In the genomic region with DNA sequence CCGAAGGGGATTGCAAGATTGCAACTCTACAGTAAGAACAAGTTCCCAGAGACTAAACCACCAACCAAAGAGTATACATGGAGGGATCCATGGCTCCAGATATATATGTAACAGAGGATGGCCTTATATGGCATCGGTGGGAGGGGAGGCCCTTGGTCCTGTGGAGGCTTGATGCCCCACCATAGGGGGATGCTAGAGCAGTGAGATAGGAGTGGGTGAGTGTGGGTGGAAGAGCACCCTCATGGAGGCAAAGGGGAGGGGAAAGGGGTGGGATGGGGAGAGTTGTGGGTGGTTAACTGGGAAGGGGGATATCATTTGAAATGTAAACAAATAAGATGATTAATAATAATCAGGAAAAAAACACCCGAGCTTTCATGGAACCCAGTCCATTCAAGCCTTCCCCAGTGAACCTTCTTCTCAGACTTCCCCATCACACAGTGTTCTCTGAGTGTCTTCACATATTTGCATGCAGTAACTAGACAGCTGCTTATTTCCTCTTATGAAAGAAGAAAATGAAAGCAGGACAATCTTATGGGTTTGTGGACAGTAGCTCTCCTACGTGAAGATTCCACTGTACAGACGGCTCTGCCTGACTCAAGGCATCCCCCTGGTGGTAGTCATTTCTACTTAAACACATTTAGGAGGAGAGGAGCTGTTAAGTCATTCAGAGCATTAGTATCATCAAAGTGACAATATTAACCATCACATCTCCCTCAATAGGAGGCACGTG, we compare ENCODE assay signal across 7 mouse cellular contexts.
DNase-seq lines count a peak whose midpoint lies in the region; ATAC-seq and TF ChIP-seq lines count a peak whose summit lies in the region.

No protein-coding gene starts in this region.

- H3K36me3 ChIP-seq in kidney, embryonic 16.5 days (ENCODE audit: insufficient read depth, low read length), result no peaks in the 10 kb centered on the region

- H3K4me2 ChIP-seq in kidney, embryonic 16.5 days (replicated peaks; ENCODE audit: low read depth, low read length), result no peak overlapping the region

- no peak overlapping the region for H3K4me3 ChIP-seq in kidney, embryonic 16.5 days (ENCODE audit: low read length)

- 0 out of 2 replicates have a peak, but pooled peaks cover 4% of the 10 kb centered on the region for H3K4me1 ChIP-seq in kidney, embryonic 16.5 days (ENCODE audit: insufficient read depth, low read length)

- H3K9me3 ChIP-seq in kidney, embryonic 16.5 days (ENCODE audit: low read length), result no peaks in the 10 kb centered on the region

- no peak for TF ChIP-seq POLR2A in brain, embryonic 14.5 days (IDR thresholded peaks at IDR 0.05; ENCODE audit: borderline replicate concordance, extremely low read depth, insufficient read depth, insufficient read length, poor library complexity, severe bottlenecking)

- peak; percentile 78; the same call in 1 of the 2 replicates for TF ChIP-seq CTCF in brain, embryonic 14.5 days (IDR thresholded peaks at IDR 0.05; ENCODE audit: borderline replicate concordance, extremely low read depth, insufficient read depth, insufficient read length)

- ATAC-seq in granulocyte monocyte progenitor cell, adult 5-6 weeks (replicated peaks; ENCODE audit: poor library complexity, severe bottlenecking), result peak; percentile 95
- ATAC-seq in kidney, embryonic 16.5 days (ENCODE audit: low FRiP score, low TSS enrichment), result peak; percentile 63; the same call in 1 of the 2 replicates

- DNase-seq in 3T3-L1 (ENCODE audit: low read depth, low spot score) (peak; percentile 89), A20 (ENCODE audit: low read depth, low spot score) (peak; percentile 86)
- DNase-seq in brain, embryonic 14.5 days (ENCODE audit: low read depth), result peak; percentile 91
- peak; percentile 79 for DNase-seq in lung, postnatal 25 days (ENCODE audit: low spot score)
- DNase-seq in right cerebral cortex, postnatal 4 days, result peak; percentile 47

- H3K27me3 ChIP-seq in kidney, embryonic 16.5 days (ENCODE audit: insufficient read depth, low read length), result no peaks in the 10 kb centered on the region

- no peak overlapping the region for H3K9ac ChIP-seq in kidney, embryonic 16.5 days (replicated peaks; ENCODE audit: low read length)

- WGBS in kidney, embryonic 16.5 days, result 49% methylated on average over 6 of the region's 6 CpGs

- H3K27ac ChIP-seq in kidney, embryonic 16.5 days (ENCODE audit: low read length), result no peak overlapping the region
